Mouse (Mus musculus): ENCODE measurements around the gene Tgfbrap1. TPM values are rescaled to one million over a fixed set of nuclear protein-coding genes. Genes with fewer than 3 reads are reported as not detected.
A peak's percentile ranks its signal among the peaks of the same experiment; 100 is the strongest.

Tgfbrap1 gene
- total and polyA plus RNA-seq, 2 experiments from 2014 or later, result 15.8 to 39.3 TPM

GRCm38 (mm10) chr1:43112882-43113281 is 14.4 kb upstream of the Tgfbrap1 start:
- DNase-seq, result peak; percentile 87
- Histone ChIP-seq H3K27ac (ENCODE audit: low read depth, low read length) (no peak overlapping the region), H3K27me3 (ENCODE audit: insufficient read depth, low read length) (no peaks in the 10 kb centered on the region), H3K4me2 (ENCODE audit: low read depth) (no peak overlapping the region), H3K4me1 (ENCODE audit: insufficient read depth) (no peaks in the 10 kb centered on the region), H3K4me3 (ENCODE audit: low read depth, low read length) (no peak overlapping the region), H3K9me3 (ENCODE audit: low read length) (no peaks in the 10 kb centered on the region), H3K9ac (no peak overlapping the region), H3K36me3 (ENCODE audit: insufficient read depth) (peaks cover 41% of the 10 kb centered on the region)
- 87% methylated on average over 2 of the region's 2 CpGs for WGBS
- ATAC-seq, result peak; percentile 69
- TF ChIP-seq CTCF (IDR thresholded peaks at IDR 0.05; ENCODE audit: low read depth), result peak; percentile 76

- no peak for ATAC-seq
- Histone ChIP-seq H3K36me3 (ENCODE audit: insufficient read depth) (peaks cover 45% of the 10 kb centered on the region), H3K4me3 (ENCODE audit: low read depth, low read length) (no peak overlapping the region)
Observed at GRCm38 (mm10) chr1:43110556-43110955, 12.1 kb upstream of the Tgfbrap1 start.

GRCm38 (mm10) chr1:43108729-43109128 is 10.3 kb upstream of the Tgfbrap1 start:
- no peak overlapping the region for H3K4me2 ChIP-seq (ENCODE audit: low read depth)
- no peak for ATAC-seq
- no peaks in the 10 kb centered on the region for H3K27me3 ChIP-seq (ENCODE audit: insufficient read depth, low read length)
- no peak for DNase-seq
- H3K4me1 ChIP-seq (ENCODE audit: insufficient read depth), result no peaks in the 10 kb centered on the region
- H3K4me3 ChIP-seq (ENCODE audit: low read depth, low read length), result no peak overlapping the region
- TF ChIP-seq CTCF (IDR thresholded peaks at IDR 0.05; ENCODE audit: low read depth), result no peak
- H3K27ac ChIP-seq (ENCODE audit: low read depth, low read length), result no peak overlapping the region
- H3K9ac ChIP-seq, result no peak overlapping the region
- H3K36me3 ChIP-seq (ENCODE audit: insufficient read depth), result peaks cover 37% of the 10 kb centered on the region
- WGBS, result 90% methylated on average over 2 of the region's 2 CpGs
- H3K9me3 ChIP-seq (ENCODE audit: low read length), result no peaks in the 10 kb centered on the region

More at GRCm38 (mm10) chr1:43110556-43110955, 12.1 kb upstream of the Tgfbrap1 start:
- Histone ChIP-seq H3K9me3 (ENCODE audit: low read length) (no peaks in the 10 kb centered on the region), H3K9ac (no peak overlapping the region), H3K27me3 (ENCODE audit: insufficient read depth, low read length) (no peaks in the 10 kb centered on the region), H3K4me2 (ENCODE audit: low read depth) (no peak overlapping the region), H3K4me1 (ENCODE audit: insufficient read depth) (no peaks in the 10 kb centered on the region), H3K27ac (ENCODE audit: low read depth, low read length) (no peak overlapping the region)
- TF ChIP-seq CTCF (IDR thresholded peaks at IDR 0.05; ENCODE audit: low read depth), result peak; percentile 64
- DNase-seq, result peak; percentile 15
- WGBS, result 51% methylated on average over 4 of the region's 4 CpGs

GRCm38 (mm10) chr1:43094206-43094605 is 4.2 kb downstream of the Tgfbrap1 start:
- H3K27me3 ChIP-seq (ENCODE audit: insufficient read depth, low read length), result no peaks in the 10 kb centered on the region
- TF ChIP-seq CTCF (IDR thresholded peaks at IDR 0.05; ENCODE audit: low read depth), result no peak
- H3K4me1 ChIP-seq (ENCODE audit: insufficient read depth), result peaks cover 11% of the 10 kb centered on the region
- H3K27ac ChIP-seq (ENCODE audit: low read depth, low read length), result no peak overlapping the region
- DNase-seq (no peak), ATAC-seq (no peak)
- 72% methylated on average over 2 of the region's 2 CpGs for whole genome bisulfite sequencing
- H3K4me2 ChIP-seq (ENCODE audit: low read depth), result no peak overlapping the region
- no peak overlapping the region for H3K4me3 ChIP-seq (ENCODE audit: low read depth, low read length)
- H3K36me3 ChIP-seq (ENCODE audit: insufficient read depth), result no peaks in the 10 kb centered on the region
- no peak overlapping the region for H3K9ac ChIP-seq
- H3K9me3 ChIP-seq (ENCODE audit: low read length), result no peaks in the 10 kb centered on the region

GRCm38 (mm10) chr1:43092056-43093015 is 6.1 kb downstream of the Tgfbrap1 start:
- Histone ChIP-seq H3K4me1 (ENCODE audit: insufficient read depth) (peaks cover 6% of the 10 kb centered on the region; the same call in 1 of the 2 replicates), H3K9me3 (ENCODE audit: low read length) (no peaks in the 10 kb centered on the region), H3K27me3 (ENCODE audit: insufficient read depth, low read length) (no peaks in the 10 kb centered on the region), H3K36me3 (ENCODE audit: insufficient read depth) (no peaks in the 10 kb centered on the region), H3K27ac (ENCODE audit: low read depth, low read length) (peak overlapping the region; percentile 88), H3K4me2 (ENCODE audit: low read depth) (peak overlapping the region; percentile 68), H3K4me3 (ENCODE audit: low read depth, low read length) (peak overlapping the region; percentile 80), H3K9ac (peak overlapping the region; percentile 92)
- ATAC-seq, result peak; percentile 91
- WGBS, result under 1% methylated on average over 99 of the region's 102 CpGs
- peak; percentile 68 for DNase-seq
- no peak; the same call in 1 of the 2 replicates for TF ChIP-seq CTCF (IDR thresholded peaks at IDR 0.05; ENCODE audit: low read depth)

GRCm38 (mm10) chr1:43091306-43092055 is 7.0 kb downstream of the Tgfbrap1 start:
- DNase-seq, result peak; percentile 10
- H3K4me3 ChIP-seq (ENCODE audit: low read depth, low read length), result peak overlapping the region; percentile 80
- no peaks in the 10 kb centered on the region for H3K27me3 ChIP-seq (ENCODE audit: insufficient read depth, low read length)
- no peaks in the 10 kb centered on the region for H3K36me3 ChIP-seq (ENCODE audit: insufficient read depth)
- 45% methylated on average over 13 of the region's 13 CpGs for WGBS
- H3K4me1 ChIP-seq (ENCODE audit: insufficient read depth), result peaks cover 3% of the 10 kb centered on the region; the same call in 1 of the 2 replicates
- TF ChIP-seq CTCF (IDR thresholded peaks at IDR 0.05; ENCODE audit: low read depth), result no peak
- 0 out of 2 replicates have a peak, but pooled peaks have one; percentile 4 for ATAC-seq
- peak overlapping the region; percentile 88 for H3K27ac ChIP-seq (ENCODE audit: low read depth, low read length)
- H3K9ac ChIP-seq, result peak overlapping the region; percentile 92
- H3K9me3 ChIP-seq (ENCODE audit: low read length), result no peaks in the 10 kb centered on the region
- peak overlapping the region; percentile 68 for H3K4me2 ChIP-seq (ENCODE audit: low read depth)
